Mouse (Mus musculus) ES-E14 (cell line): ENCODE measurements around the gene Sdk2. TPM values are rescaled to one million over a fixed set of nuclear protein-coding genes. Genes with fewer than 3 reads are reported as not detected.

Experiments used
- DNase-seq: peaks from one replicate; pipeline ENCODE4 v3.0.0-alpha.2; 2013; ENCODE audit warnings: low read depth, low spot score
- H3K27ac ChIP-seq: 2 replicates; pipeline ENCODE4 v1.5.1; 2012; ENCODE audit warnings: low read depth, mild to moderate bottlenecking, low read length, moderate library complexity, mixed read lengths; ENCODE audit not compliant: poor library complexity, insufficient read depth, severe bottlenecking
- H3K36me3 ChIP-seq: 2 replicates; pipeline ENCODE4 v1.6.1; 2012; ENCODE audit warnings: mild to moderate bottlenecking, low read length, moderate library complexity, mixed read lengths; ENCODE audit not compliant: control insufficient read depth, poor library complexity, insufficient read depth, severe bottlenecking
- H3K4me1 ChIP-seq, 2 experiments: fragments of 150-350 bp in 1 of 2; sonication (generic) in 1 of 2; 2 replicates each; pipeline ENCODE4 v1.6.1; 2012; ENCODE audit warnings: low read length in 2 of 2, mild to moderate bottlenecking in 1 of 2, mixed read lengths in 1 of 2; ENCODE audit not compliant: control insufficient read depth in 2 of 2, insufficient read depth in 2 of 2, poor library complexity in 1 of 2
- H3K4me3 ChIP-seq, 2 experiments: fragments of 150-350 bp in 1 of 2; sonication (generic) in 1 of 2; 2 replicates each; pipeline ENCODE4 v1.5.1; 2012; ENCODE audit warnings: low read length in 2 of 2, low read depth in 1 of 2, mild to moderate bottlenecking in 1 of 2, mixed read lengths in 1 of 2; ENCODE audit not compliant: insufficient read depth in 1 of 2, poor library complexity in 1 of 2, severe bottlenecking in 1 of 2
- H3K9ac ChIP-seq: 2 replicates; pipeline ENCODE4 v1.6.1; 2012; ENCODE audit warnings: low read depth, mild to moderate bottlenecking, low read length, mixed read lengths; ENCODE audit not compliant: poor library complexity, insufficient read depth, severe bottlenecking
- H3K9me3 ChIP-seq: fragments of 150-350 bp; sonication (generic); 2 replicates; pipeline ENCODE4 v1.6.1; 2012; ENCODE audit warnings: low read depth, mild to moderate bottlenecking, low read length; ENCODE audit not compliant: control insufficient read depth, insufficient read depth
- CHD2 ChIP-seq: IDR thresholded peaks from 2 replicates; pipeline ENCODE4 v1.6.1; 2014; ENCODE audit warnings: mild to moderate bottlenecking, low read depth, low read length, inconsistent platforms
- HCFC1 ChIP-seq: IDR thresholded peaks from 2 replicates; pipeline ENCODE4 v1.6.1; 2012; ENCODE audit warnings: low read length, inconsistent platforms, borderline replicate concordance; ENCODE audit not compliant: insufficient read depth
- MAFK ChIP-seq: IDR thresholded peaks from 2 replicates; pipeline ENCODE4 v1.6.1; 2014; ENCODE audit warnings: mild to moderate bottlenecking, low read depth, low read length, inconsistent platforms; ENCODE audit not compliant: insufficient read depth
- ZC3H11A ChIP-seq: IDR thresholded peaks from 2 replicates; pipeline ENCODE4 v1.6.1; 2012; ENCODE audit warnings: low read depth, mild to moderate bottlenecking, inconsistent platforms, low read length, borderline replicate concordance
- ZNF384 ChIP-seq: IDR thresholded peaks from 2 replicates; pipeline ENCODE4 v1.6.1; 2012; ENCODE audit warnings: low read depth, low read length, inconsistent platforms
- in situ Hi-C, 2 experiments: fragments of 600-800 bp; cut with MboI; formaldehyde crosslinking; loops; one replicate each; pipeline ENCODE4 v1.15.1; 2025; ENCODE audit warnings: low sequenced_read_pairs in 2 of 2, inconsistent platforms in 1 of 2; ENCODE audit not compliant: unreplicated experiment in 2 of 2
- total RNA-seq: library from RNA; depleted of rRNA; stranded (reverse); fragments of 300-350 nt; gene quantifications from 2 replicates; pipeline ENCODE4 v1.2.3, GENCODE M21; 2012

Gene Sdk2
- total RNA-seq, 1 experiment: 2.0 TPM

DNA sequence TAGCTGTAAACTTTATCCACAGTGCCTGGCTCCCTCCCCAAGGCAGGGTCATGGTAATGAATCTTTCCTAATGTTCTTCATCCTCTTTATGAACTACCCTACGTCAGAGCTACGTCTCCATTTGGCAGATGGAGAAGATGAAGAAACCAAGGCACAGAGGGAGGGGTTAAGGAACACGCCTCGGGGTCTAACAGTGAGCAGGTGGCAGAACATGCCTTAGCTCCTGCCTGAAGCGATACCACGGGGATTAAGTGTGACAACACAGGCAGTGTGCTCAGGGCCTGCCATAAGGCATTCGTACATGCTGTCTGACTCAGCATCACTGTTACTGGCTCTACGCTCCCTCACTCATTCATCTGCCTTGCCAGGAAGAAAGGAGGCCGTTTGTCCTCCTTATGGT is 138.6 kb downstream of the Sdk2 start:
- H3K27ac ChIP-seq: no peak overlapping the region

DNA sequence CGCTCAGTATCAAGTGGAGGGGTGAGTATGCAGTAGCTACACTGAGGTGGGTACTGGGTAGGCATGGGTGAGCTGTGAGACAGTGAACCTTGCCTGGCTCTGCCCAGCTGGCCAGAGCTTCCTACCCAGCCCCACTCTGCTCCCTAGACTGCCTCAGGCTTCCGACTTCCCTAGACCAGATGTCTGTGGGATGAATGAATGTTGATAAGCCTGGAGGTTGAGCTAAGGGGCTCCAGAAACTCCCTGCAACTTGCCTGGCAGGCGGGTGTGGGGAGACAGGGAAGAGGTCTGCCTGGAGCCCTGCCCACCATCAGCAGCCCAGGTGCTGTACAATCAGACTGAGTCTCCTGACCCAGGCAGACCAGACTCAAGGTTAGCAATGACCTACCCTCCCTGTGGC is 139.0 kb downstream of the Sdk2 start:
- Histone ChIP-seq H3K9me3 (no peaks in the 10 kb centered on the region), H3K4me3 (no peak overlapping the region), H3K4me1 (no peaks in the 10 kb centered on the region), H3K27ac (no peak overlapping the region), H3K9ac (no peak overlapping the region), H3K36me3 (no peaks in the 10 kb centered on the region)
- TF ChIP-seq ZNF384 (no peak), HCFC1 (no peak), CHD2 (no peak), MAFK (no peak), ZC3H11A (no peak)
- in situ Hi-C loops: no loop called here
- no peak for DNase-seq

More for the DNA sequence above, 138.6 kb downstream of the Sdk2 start:
- H3K9ac ChIP-seq: no peak overlapping the region
- H3K36me3 ChIP-seq: no peaks in the 10 kb centered on the region
- H3K4me3 ChIP-seq: no peak overlapping the region
- no peak for TF ChIP-seq ZC3H11A
- TF ChIP-seq MAFK: no peak
- TF ChIP-seq CHD2: no peak
- TF ChIP-seq HCFC1: no peak
- no peak for TF ChIP-seq ZNF384
- no peaks in the 10 kb centered on the region for H3K9me3 ChIP-seq
- H3K4me1 ChIP-seq: no peaks in the 10 kb centered on the region
- in situ Hi-C loops: no loop called here
- DNase-seq: no peak

DNA sequence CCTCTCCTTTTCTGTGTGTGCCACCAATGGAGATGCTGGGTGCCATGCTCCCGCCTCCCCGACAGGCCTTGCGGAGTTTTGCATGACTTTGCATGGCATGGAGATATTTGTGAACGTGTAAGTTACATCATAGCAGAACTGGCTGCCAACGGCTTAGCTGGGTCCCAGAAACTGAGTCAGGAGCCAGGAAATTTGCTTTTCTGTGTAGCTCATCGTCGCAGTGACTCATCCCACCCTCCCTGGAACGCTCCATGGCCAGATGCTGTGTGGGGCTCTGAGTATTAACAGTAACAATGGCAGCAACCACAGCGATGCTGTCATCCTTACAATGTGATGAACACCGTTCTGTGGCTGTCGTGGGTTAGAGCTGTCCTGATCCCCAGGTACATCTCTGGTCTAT is 139.6 kb downstream of the Sdk2 start:
- H3K27ac ChIP-seq: no peak overlapping the region
- H3K36me3 ChIP-seq: no peaks in the 10 kb centered on the region
- in situ Hi-C loops: no loop called here
- no peak for TF ChIP-seq MAFK
- no peak for TF ChIP-seq ZC3H11A
- TF ChIP-seq CHD2: no peak
- TF ChIP-seq HCFC1: no peak
- no peak for TF ChIP-seq ZNF384
- no peak overlapping the region for H3K4me3 ChIP-seq
- no peak overlapping the region for H3K9ac ChIP-seq
- H3K4me1 ChIP-seq: no peaks in the 10 kb centered on the region
- H3K9me3 ChIP-seq: no peaks in the 10 kb centered on the region
- DNase-seq: no peak

DNA sequence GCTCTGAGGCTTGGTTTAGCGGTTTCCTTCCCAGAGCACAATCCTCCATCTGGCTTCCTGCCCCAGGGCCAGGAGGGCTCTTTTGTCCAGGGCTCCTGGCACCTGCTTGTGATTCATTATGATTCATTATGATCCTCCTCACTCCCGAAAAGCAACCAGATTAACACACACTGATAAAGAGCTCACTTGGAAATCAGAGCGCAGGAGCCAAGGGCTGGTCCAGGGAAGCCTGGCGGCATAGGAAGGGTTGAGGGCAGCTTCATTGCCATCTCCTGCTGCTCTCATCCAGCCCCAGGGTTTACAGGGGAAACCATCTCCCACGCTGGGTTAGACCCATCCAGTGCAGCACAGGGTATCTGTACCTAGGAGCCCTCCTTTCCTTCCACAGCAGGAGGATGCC is 143.7 kb downstream of the Sdk2 start:
- Histone ChIP-seq H3K36me3 (no peaks in the 10 kb centered on the region), H3K4me3 (no peak overlapping the region), H3K9me3 (no peaks in the 10 kb centered on the region), H3K9ac (no peak overlapping the region), H3K27ac (no peak overlapping the region), H3K4me1 (no peaks in the 10 kb centered on the region)
- DNase-seq: no peak
- TF ChIP-seq HCFC1 (no peak), ZC3H11A (no peak), ZNF384 (no peak), MAFK (no peak), CHD2 (no peak)
- in situ Hi-C loops: no loop called here
